Mouse (Mus musculus): ENCODE measurements around the gene Pik3r5. TPM values are rescaled to one million over a fixed set of nuclear protein-coding genes. Genes with fewer than 3 reads are reported as not detected.

Pik3r5 gene
- polyA plus RNA-seq, 1 experiment from 2014 or later, result 0.24 TPM

GRCm38 (mm10) chr11:68472162-68472849 is 40.4 kb downstream of the Pik3r5 start:
- ATAC-seq (ENCODE audit: low FRiP score, low TSS enrichment) (no peak), DNase-seq (ENCODE audit: low spot score) (no peak)
- Histone ChIP-seq H3K9ac (ENCODE audit: low read length) (no peak overlapping the region), H3K27ac (replicated peaks) (no peak overlapping the region), H3K36me3 (ENCODE audit: control insufficient read depth, insufficient read depth, low read length) (no peaks in the 10 kb centered on the region), H3K4me2 (replicated peaks; ENCODE audit: low read depth) (no peak overlapping the region), H3K4me3 (ENCODE audit: low read depth, low read length) (no peak overlapping the region), H3K27me3 (ENCODE audit: control insufficient read depth, insufficient read depth, low read length) (no peaks in the 10 kb centered on the region), H3K9me3 (ENCODE audit: control insufficient read depth, low read length) (no peaks in the 10 kb centered on the region), H3K4me1 (replicated peaks; ENCODE audit: control insufficient read depth, insufficient read depth) (no peaks in the 10 kb centered on the region)
- no peak for TF ChIP-seq EP300 (optimal IDR thresholded peaks at IDR 0.05)
- WGBS, result 80% methylated on average over 5 of the region's 5 CpGs

GRCm38 (mm10) chr11:68474600-68474999 is 42.7 kb downstream of the Pik3r5 start:
- H3K27ac ChIP-seq (replicated peaks), result no peak overlapping the region
- DNase-seq (ENCODE audit: low spot score) (no peak), ATAC-seq (ENCODE audit: low FRiP score, low TSS enrichment) (no peak)
- H3K36me3 ChIP-seq (ENCODE audit: control insufficient read depth, insufficient read depth, low read length), result no peaks in the 10 kb centered on the region
- H3K4me3 ChIP-seq (ENCODE audit: low read depth, low read length), result no peak overlapping the region
- TF ChIP-seq CTCF (IDR thresholded peaks at IDR 0.05; ENCODE audit: low read depth) (no peak), EP300 (optimal IDR thresholded peaks at IDR 0.05) (no peak)
- no peaks in the 10 kb centered on the region for H3K9me3 ChIP-seq (ENCODE audit: control insufficient read depth, low read length)
- H3K27me3 ChIP-seq (ENCODE audit: control insufficient read depth, insufficient read depth, low read length), result no peaks in the 10 kb centered on the region
- WGBS, result 73% methylated on average over 6 of the region's 6 CpGs
- no peak overlapping the region for H3K4me2 ChIP-seq (replicated peaks; ENCODE audit: low read depth)
- H3K9ac ChIP-seq (ENCODE audit: low read length), result no peak overlapping the region
- no peaks in the 10 kb centered on the region for H3K4me1 ChIP-seq (replicated peaks; ENCODE audit: control insufficient read depth, insufficient read depth)

- ATAC-seq (ENCODE audit: low FRiP score, low TSS enrichment), result no peak
- no peaks in the 10 kb centered on the region for H3K27me3 ChIP-seq (ENCODE audit: control insufficient read depth, insufficient read depth, low read length)
- WGBS, result 68% methylated on average over 7 of the region's 7 CpGs
Observed at GRCm38 (mm10) chr11:68475676-68476075, 43.8 kb downstream of the Pik3r5 start.

GRCm38 (mm10) chr11:68477661-68478060 is 45.7 kb downstream of the Pik3r5 start:
- no peak overlapping the region for H3K9ac ChIP-seq (ENCODE audit: low read length)

More at GRCm38 (mm10) chr11:68475676-68476075, 43.8 kb downstream of the Pik3r5 start:
- DNase-seq (ENCODE audit: low spot score), result no peak
- no peak for TF ChIP-seq EP300 (optimal IDR thresholded peaks at IDR 0.05)
- TF ChIP-seq CTCF (IDR thresholded peaks at IDR 0.05; ENCODE audit: low read depth), result no peak
- Histone ChIP-seq H3K4me2 (replicated peaks; ENCODE audit: low read depth) (no peak overlapping the region), H3K4me3 (ENCODE audit: low read depth, low read length) (no peak overlapping the region), H3K4me1 (replicated peaks; ENCODE audit: control insufficient read depth, insufficient read depth) (no peaks in the 10 kb centered on the region), H3K27ac (replicated peaks) (no peak overlapping the region), H3K36me3 (ENCODE audit: control insufficient read depth, insufficient read depth, low read length) (no peaks in the 10 kb centered on the region), H3K9me3 (ENCODE audit: control insufficient read depth, low read length) (no peaks in the 10 kb centered on the region), H3K9ac (ENCODE audit: low read length) (no peak overlapping the region)

GRCm38 (mm10) chr11:68478574-68478981 is 46.7 kb downstream of the Pik3r5 start:
- Histone ChIP-seq H3K27me3 (ENCODE audit: control insufficient read depth, insufficient read depth, low read length) (no peaks in the 10 kb centered on the region), H3K4me2 (replicated peaks; ENCODE audit: low read depth) (no peak overlapping the region), H3K4me1 (replicated peaks; ENCODE audit: control insufficient read depth, insufficient read depth) (no peaks in the 10 kb centered on the region), H3K9ac (ENCODE audit: low read length) (no peak overlapping the region), H3K4me3 (ENCODE audit: low read depth, low read length) (no peak overlapping the region), H3K9me3 (ENCODE audit: control insufficient read depth, low read length) (no peaks in the 10 kb centered on the region), H3K36me3 (ENCODE audit: control insufficient read depth, insufficient read depth, low read length) (no peaks in the 10 kb centered on the region), H3K27ac (replicated peaks) (no peak overlapping the region)
- no peak for TF ChIP-seq EP300 (optimal IDR thresholded peaks at IDR 0.05)
- no peak for TF ChIP-seq CTCF (IDR thresholded peaks at IDR 0.05; ENCODE audit: low read depth)
- DNase-seq (ENCODE audit: low spot score) (no peak), ATAC-seq (ENCODE audit: low FRiP score, low TSS enrichment) (no peak)
- 48% methylated on average over 3 of the region's 3 CpGs for WGBS

More at GRCm38 (mm10) chr11:68477661-68478060, 45.7 kb downstream of the Pik3r5 start:
- no peak for TF ChIP-seq EP300 (optimal IDR thresholded peaks at IDR 0.05)
- no peak for TF ChIP-seq CTCF (IDR thresholded peaks at IDR 0.05; ENCODE audit: low read depth)
- 65% methylated on average over 6 of the region's 6 CpGs for WGBS
- Histone ChIP-seq H3K27me3 (ENCODE audit: control insufficient read depth, insufficient read depth, low read length) (no peaks in the 10 kb centered on the region), H3K4me3 (ENCODE audit: low read depth, low read length) (no peak overlapping the region), H3K27ac (replicated peaks) (no peak overlapping the region), H3K36me3 (ENCODE audit: control insufficient read depth, insufficient read depth, low read length) (no peaks in the 10 kb centered on the region), H3K4me1 (replicated peaks; ENCODE audit: control insufficient read depth, insufficient read depth) (no peaks in the 10 kb centered on the region), H3K9me3 (ENCODE audit: control insufficient read depth, low read length) (no peaks in the 10 kb centered on the region), H3K4me2 (replicated peaks; ENCODE audit: low read depth) (no peak overlapping the region)
- no peak for ATAC-seq (ENCODE audit: low FRiP score, low TSS enrichment)
- DNase-seq (ENCODE audit: low spot score), result no peak

- ATAC-seq (ENCODE audit: low FRiP score, low TSS enrichment) (no peak), DNase-seq (ENCODE audit: low spot score) (no peak)
- H3K4me3 ChIP-seq (ENCODE audit: low read depth, low read length), result no peak overlapping the region
- H3K27ac ChIP-seq (replicated peaks), result no peak overlapping the region
- H3K36me3 ChIP-seq (ENCODE audit: control insufficient read depth, insufficient read depth, low read length), result no peaks in the 10 kb centered on the region
- H3K9ac ChIP-seq (ENCODE audit: low read length), result no peak overlapping the region
- H3K27me3 ChIP-seq (ENCODE audit: control insufficient read depth, insufficient read depth, low read length), result no peaks in the 10 kb centered on the region
- no peaks in the 10 kb centered on the region for H3K4me1 ChIP-seq (replicated peaks; ENCODE audit: control insufficient read depth, insufficient read depth)
- no peak for TF ChIP-seq EP300 (optimal IDR thresholded peaks at IDR 0.05)
- peak; percentile 42 for TF ChIP-seq CTCF (IDR thresholded peaks at IDR 0.05; ENCODE audit: low read depth)
- no peaks in the 10 kb centered on the region for H3K9me3 ChIP-seq (ENCODE audit: control insufficient read depth, low read length)
- WGBS, result 89% methylated on average over 4 of the region's 4 CpGs
- no peak overlapping the region for H3K4me2 ChIP-seq (replicated peaks; ENCODE audit: low read depth)
Observed at GRCm38 (mm10) chr11:68480660-68481059, 48.7 kb downstream of the Pik3r5 start.

Data from stomach, postnatal 0 days (tissue).